Mouse (Mus musculus): ENCODE measurements around the gene Sgpp1. TPM values are rescaled to one million over a fixed set of nuclear protein-coding genes. Genes with fewer than 3 reads are reported as not detected.

Gene Sgpp1
- total RNA-seq (2014; fragmentation: Nextera tagmentation) (46.1 and 58.9 TPM in 2 replicates), total RNA-seq (2017) (78.3 and 96.8 TPM in 2 replicates)

DNA sequence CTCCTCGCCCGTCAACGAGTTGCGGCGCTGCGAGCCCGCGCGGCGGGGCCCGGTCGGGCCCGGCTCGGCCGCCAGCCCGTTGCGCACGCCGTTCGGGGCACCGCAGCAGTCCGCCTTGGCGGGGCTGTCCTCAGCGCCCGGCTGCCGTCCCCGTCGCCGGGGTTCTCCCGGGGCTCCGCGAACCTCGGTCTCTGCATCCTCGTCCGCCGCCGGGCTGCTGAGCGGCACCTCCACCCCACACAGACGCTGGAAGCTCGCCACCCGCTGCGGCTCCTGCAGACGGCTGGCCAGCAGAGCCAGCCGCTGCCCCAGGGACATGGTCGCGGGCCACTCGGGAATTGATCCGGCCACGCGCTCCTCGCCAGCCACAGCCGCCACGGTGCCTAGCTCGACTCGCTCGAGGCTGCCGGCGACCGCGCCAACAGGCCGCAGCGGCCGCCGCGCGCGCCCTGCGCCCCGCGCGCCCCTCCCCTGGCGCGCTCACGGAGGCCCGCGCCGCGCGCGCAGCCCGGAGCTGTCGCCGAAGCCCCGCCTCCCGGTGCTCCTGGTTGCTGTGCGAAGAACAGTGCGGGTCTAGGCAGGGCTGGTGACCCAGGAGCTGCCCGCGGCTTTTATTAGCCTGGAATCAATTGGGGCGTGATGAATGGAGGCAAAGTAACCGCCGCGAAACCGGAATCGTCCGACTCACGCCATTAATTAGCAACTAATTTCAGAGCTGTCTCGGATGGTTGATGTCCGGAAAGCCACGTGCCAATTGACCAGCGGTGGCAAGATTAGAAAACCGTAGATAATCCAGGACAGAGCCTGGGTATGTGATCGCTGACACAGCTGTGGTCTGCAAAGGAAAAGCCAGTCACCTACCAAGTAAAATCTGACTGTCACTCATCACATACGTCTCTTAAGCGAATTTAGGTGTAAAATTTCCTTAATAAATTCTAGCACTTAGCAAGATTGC, at the start of gene Sgpp1:
Gene Sgpp1, minus strand, starts transcription at position 484 of the 955 bp plus-strand sequence.
- ATAC-seq (replicated peaks; ENCODE audit: low FRiP score, low TSS enrichment, poor library complexity, severe bottlenecking) = peak; percentile 81

DNA sequence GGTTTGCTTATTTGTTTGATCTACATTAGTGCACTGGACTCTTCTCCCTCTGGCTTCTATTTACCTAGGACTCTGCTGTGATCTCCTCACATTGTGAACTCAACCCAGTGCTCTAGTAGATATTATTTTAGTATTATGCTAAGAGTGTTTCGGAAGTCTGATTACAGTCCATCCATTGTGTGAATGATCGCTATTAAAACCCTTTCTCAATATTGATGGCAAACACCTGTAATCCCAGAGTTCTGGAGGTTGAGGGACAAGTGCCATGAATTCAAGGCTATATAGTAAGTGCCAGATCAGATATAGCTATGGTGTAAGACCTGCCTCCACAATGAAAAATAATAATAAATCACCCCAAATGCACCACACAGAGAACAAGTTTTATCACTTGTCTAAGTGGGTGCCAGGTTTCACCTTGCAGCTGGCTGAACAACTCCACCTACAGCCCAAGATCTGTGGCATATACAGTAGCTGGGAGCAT, 48.8 kb upstream of the Sgpp1 start:
- ATAC-seq (replicated peaks; ENCODE audit: low FRiP score, low TSS enrichment, poor library complexity, severe bottlenecking) = no peak

DNA sequence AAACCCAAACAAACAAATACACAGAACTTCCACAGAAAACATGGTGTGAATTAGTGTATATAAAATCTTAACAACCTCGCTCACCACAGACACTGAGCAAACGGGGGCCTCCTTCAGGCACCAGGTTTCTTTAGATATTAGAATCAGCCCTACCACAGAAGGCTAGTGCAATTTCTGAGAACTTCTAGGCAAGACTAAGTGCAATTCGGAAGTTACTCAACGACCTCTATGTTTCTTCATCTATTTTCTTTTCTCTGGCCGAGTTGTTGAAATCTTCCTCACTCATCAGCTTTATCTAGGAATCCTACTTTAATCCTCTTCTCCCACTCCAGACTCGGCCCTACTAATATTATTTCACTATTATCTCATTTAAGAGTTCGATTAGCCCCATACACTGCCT, 46.5 kb upstream of the Sgpp1 start:
- ATAC-seq (replicated peaks; ENCODE audit: low FRiP score, low TSS enrichment, poor library complexity, severe bottlenecking) = no peak

DNA sequence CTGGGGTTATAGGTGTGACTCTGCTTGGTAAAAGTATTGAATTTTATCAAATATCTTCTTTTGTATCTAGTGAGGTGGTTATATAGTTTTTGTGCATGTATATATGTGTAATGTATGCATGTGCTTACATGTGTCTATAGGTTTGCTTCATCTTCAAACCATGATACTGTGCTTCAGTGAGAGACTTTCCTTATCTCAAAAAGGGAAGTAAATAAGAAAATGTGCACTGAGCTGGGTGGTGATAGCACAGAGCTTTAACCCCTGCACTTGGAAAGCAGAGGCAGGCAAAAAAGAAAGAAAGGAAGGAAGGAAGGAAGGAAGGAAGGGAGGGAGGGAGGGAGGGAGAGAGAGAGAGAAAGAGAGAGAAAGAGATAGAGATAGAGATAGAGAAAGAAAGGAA, 45.9 kb upstream of the Sgpp1 start:
- no peak for ATAC-seq (replicated peaks; ENCODE audit: low FRiP score, low TSS enrichment, poor library complexity, severe bottlenecking)

DNA sequence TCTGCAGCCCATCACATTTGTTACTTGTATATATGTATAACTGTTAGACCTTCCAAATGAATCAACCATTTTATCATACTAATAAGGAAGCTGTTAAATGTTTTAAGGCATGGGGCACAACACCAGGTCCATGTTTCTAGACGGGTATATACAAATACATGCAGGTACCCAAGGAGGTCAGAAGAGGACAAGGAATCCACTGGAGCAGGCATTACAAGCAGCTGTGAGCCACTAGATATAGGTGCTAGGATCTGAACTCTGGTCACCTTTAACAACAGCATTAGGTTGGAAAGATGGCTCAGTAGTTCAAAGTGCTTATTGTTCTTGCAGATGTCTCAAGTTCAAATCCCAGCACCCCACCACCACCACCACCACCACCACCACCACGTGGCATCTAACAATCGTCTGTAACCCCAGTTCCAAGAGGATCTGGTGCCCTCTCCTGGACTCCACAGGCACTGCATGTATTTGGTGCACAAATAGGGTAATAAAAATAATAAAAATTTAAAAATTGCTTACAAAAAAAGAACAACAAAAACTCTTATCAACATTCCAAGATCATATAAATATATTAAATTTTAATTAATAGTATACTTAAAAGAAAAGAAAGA, 37.0 kb upstream of the Sgpp1 start:
- peak; percentile 77 for ATAC-seq (replicated peaks; ENCODE audit: low FRiP score, low TSS enrichment, poor library complexity, severe bottlenecking)

DNA sequence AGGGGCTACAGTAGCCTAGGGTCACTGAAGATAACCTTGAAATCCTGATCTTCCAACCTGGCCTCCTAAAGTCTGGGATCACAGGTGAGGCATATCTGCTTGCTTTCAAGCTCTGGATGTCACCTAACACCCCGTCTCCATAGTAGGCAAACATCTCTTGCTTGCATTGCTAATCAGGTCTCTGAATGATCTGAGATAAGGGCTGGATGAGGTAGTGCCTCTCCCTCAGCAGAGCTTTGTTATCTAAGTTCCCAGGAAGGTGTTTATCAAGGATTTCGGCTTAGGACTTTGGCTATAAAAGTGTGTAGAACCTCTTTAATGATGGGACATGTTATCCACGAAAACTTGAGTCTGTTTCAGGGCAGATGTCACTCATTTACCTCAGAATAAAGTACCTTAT, 35.9 kb upstream of the Sgpp1 start:
- peak; percentile 73 for ATAC-seq (replicated peaks; ENCODE audit: low FRiP score, low TSS enrichment, poor library complexity, severe bottlenecking)

DNA sequence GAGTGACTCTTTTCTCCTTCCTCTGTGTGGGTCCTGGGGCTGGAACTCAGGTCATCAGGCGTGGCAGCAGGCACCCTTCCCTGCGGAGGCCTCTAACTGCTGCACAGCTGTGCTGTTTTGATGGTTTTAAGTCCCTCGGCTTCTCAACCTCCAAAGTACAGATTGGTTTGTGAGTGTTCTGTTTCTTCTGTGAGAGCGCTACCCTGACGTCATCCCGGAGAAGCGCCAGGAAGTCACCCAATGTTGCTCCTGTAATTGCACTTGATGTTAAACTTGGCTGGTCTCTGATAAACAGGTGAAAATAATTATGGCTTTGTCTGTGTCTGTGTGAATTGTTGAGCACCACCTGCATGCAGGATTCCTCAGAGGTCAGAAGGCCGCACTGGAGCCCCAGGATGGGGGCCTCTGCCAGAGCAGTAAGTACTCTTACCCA, 31.4 kb upstream of the Sgpp1 start:
- no peak for ATAC-seq (replicated peaks; ENCODE audit: low FRiP score, low TSS enrichment, poor library complexity, severe bottlenecking)

DNA sequence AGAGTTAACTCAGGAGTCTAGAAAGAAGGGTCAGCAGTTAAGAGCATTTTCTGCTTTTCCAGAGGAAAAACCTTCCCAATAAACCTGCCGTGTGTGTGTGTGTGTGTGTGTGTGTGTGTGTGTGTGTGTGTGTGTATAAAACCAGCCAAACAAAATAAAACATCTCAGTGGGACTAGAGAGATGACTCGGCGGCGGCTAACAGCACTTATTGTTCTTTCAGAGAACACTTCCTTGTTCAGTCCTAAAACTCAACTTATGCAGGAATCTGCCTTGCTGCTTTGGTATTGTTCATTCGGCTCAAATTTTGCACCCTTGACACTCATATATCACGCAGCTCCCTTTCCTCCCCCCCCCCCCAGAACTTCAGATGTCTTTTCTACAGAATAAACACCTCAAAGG, 30.9 kb upstream of the Sgpp1 start:
- no peak for ATAC-seq (replicated peaks; ENCODE audit: low FRiP score, low TSS enrichment, poor library complexity, severe bottlenecking)

DNA sequence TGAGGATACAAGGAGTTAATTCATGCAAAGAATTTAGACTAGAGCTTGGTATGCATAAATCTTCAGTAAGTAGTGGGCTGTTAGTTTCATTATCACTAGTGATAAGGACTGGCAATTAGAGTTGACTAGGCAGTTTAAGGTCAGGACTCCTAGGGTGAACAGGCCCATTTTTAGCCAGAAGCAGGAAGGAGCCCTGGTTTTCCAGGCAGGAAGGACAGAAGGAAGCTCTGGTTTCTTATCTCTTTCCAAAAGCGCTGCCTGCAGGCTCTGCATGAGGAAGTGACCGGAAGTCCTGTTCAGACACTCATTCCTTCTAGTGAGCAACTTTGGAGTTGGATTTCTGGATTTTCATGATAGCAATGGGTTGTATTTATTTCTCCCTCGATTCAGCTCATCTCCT, 30.2 kb upstream of the Sgpp1 start:
- ATAC-seq (replicated peaks; ENCODE audit: low FRiP score, low TSS enrichment, poor library complexity, severe bottlenecking) = no peak

DNA sequence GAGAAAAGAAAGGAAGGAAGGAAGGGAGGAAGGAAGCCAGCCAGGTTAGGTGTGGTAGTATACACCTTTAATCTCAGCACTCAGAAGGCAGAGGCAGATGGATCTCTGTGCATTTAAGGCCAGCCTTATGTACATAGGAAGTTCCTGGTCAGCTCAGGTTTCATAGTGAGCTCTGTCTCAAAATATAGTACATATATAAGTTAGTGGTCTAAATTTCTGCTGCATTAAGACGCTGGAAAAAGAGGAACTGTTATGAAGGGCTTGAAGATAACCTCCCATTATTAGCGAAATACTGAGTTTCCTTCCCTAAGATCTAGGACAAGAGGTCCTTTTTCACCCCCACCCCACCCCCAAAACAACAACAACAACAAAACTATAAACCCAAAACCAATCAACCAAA, 20.9 kb upstream of the Sgpp1 start:
- ATAC-seq (replicated peaks; ENCODE audit: low FRiP score, low TSS enrichment, poor library complexity, severe bottlenecking) = no peak

DNA sequence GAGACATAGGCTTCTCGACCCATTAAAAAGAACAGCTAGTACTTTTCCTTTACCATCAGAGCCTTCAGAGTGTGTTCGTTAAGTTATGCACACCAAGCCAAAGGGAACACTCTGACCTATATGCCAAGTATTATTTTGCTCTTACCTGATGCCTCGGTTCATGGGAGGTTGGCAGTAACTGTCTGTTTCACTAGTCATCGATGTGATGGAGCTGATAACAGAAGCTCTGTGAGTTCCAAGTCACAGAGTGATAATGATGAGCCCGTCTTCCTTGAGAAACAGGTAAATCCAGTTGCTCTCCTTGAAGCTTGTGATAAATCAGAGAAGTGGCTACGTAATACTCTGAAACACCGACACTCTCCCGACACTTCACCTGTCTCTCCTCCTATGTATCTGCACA, 18.2 kb upstream of the Sgpp1 start:
- no peak for ATAC-seq (replicated peaks; ENCODE audit: low FRiP score, low TSS enrichment, poor library complexity, severe bottlenecking)

DNA sequence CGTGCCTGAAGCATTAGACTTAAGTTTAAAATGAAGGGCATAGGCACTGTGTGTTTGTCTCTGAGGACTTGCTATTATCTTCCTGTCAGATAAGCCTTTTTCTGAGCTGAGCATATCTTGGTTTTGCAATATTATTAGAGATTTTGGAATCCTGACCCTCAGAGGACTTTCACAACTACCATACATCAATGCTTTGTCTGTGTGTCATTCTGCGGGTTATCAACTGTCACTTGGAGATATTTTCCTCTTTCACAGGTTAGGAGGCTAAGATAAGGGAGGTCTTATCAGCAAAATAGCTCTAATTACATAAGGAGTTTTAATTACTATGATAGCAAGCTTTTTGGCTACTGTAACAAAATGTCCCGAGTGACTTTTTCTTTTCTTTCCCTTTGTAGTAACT, 16.5 kb upstream of the Sgpp1 start:
- no peak; the same call in 1 of the 2 replicates for ATAC-seq (replicated peaks; ENCODE audit: low FRiP score, low TSS enrichment, poor library complexity, severe bottlenecking)

DNA sequence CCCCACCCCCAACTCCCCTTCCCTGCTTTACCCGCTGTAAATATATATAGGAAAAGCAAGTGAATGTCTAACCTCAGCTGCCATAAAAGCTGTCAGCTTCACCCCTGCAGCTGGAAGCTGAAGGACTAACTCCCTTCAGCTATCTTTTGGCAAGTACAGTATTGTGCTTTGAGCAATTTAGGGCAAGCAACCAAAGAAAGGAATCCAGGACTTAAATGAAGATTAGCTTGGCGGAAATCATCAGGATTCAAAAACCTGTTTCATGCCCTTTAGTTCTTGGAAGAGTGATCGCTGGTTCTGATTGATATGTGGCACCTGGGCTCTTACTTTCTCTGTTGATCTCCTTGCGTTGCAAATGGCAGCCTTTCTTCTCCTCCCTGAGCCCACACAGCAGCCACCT, 13.0 kb upstream of the Sgpp1 start:
- ATAC-seq (replicated peaks; ENCODE audit: low FRiP score, low TSS enrichment, poor library complexity, severe bottlenecking) = no peak

DNA sequence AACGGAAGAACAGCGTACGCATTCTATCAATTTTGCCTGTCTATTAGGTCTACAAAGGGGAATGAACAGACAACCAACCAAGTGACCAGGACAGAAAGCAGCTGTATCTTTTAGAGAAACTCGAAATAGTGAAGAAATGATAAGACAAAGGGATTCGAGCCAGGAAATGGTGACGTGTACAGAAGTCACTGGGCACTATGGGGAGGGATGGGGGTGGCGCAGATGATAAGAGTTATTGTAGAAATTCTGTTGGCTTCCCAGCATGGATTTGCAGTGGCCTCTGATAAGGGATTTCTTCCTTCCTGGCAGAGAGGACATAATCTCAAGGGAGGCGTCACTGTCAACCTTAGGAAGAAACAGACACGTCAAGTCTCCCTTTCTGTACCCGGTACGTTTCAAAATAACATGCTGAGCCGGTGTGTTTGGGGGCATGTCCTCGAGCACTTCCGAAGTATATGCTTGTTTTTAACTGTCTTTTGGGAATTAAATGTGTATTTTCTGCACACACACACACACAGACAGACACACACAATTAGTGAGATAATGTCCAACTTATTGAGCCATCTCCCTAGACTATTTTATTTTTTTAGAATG, 10.3 kb upstream of the Sgpp1 start:
- peak; percentile 94 for ATAC-seq (replicated peaks; ENCODE audit: low FRiP score, low TSS enrichment, poor library complexity, severe bottlenecking)

DNA sequence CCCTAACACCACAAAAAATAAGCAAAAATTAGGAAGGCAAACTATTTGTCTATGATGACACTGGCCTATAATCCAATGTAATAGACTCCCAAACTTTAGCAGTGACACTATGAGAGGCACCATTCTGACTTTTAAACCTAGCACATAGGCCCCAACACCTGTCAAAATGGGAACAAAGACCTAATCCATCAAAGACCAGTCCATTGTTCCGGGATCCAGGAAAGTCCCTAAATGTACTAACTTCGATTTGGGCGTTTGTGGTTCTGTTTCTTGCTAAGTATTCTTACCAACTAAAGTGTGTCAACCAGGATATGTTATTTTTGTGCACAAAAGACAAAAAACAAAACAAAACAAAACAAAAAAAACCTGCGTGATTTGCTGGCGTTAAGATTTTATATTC, 6.6 kb upstream of the Sgpp1 start:
- ATAC-seq (replicated peaks; ENCODE audit: low FRiP score, low TSS enrichment, poor library complexity, severe bottlenecking) = no peak

DNA sequence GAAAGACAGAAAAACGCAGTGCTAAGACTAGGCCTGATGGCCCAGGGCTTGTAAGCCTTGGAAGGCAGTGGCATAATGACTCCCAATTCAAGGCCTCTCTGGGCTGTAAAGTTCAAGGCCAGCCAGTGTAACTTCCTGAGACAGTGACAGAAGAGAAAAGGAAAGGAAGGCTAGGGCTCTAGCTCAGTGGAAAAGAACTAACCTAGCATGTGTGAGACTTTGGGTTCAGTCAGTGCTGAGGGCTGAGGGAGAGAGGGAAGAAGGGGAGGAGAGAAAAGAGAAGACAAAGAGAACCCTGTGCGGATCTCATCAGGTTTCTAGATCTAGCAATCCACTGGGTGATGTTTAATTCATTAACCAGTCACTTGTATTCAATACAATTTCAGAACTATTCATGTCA, 5.7 kb upstream of the Sgpp1 start:
- no peak for ATAC-seq (replicated peaks; ENCODE audit: low FRiP score, low TSS enrichment, poor library complexity, severe bottlenecking)

DNA sequence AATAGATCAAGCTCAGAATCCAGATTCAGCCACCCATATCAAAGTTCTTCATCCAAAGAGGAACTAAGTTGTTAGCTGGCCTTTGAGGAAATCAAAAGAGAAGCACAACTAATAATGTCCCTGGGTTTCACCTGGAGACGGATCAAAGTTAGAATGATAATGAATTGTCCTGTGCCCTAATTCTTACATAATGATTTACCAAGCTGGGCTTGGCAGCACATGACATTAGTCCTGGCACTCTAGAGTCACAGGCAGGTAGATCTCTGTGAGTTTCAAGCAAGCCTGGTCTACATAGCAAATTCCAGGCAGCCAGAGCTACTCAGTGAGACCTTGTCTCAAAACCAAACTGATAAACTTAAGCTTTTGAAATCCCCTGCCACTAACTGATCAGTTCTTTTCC, 4.9 kb upstream of the Sgpp1 start:
- no peak for ATAC-seq (replicated peaks; ENCODE audit: low FRiP score, low TSS enrichment, poor library complexity, severe bottlenecking)

DNA sequence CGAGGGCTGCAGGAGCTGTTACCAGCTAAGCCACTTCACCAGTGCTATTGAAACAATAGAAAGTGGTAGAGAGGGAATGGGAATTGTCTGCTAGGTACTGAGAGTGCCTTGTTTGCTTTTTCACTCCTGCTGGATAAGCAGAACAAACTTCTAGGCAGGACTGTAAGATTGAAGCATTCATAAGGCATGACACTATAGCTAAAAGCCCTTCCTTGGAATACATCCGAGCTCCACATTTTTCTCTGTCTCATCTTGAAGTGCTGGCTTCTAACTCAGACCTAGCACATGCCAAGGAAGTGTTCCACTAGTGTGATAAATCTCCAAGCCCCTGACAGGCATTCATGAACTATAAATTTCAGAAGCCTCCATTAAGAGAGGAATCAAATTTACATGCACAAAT, 4.1 kb upstream of the Sgpp1 start:
- no peak for ATAC-seq (replicated peaks; ENCODE audit: low FRiP score, low TSS enrichment, poor library complexity, severe bottlenecking)

DNA sequence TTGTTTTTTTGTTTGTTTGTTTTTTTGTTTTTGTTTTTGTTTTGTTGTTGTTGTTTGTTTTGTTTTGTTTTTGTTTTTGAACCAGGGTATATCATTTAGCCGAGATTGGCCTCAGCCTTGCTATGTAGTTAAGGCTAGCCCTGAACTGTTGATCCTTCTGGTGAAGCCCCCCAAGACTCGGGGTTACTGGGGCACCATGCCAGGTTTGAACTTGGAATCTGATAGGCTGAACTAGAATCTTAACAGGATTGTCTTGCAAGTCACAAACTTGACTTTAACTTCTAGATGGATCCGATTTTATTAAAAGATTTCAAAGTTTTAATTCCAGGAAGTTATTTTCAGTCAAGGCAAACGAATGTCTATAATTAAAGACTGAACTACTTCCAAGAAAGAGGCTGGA, 767 bp upstream of the Sgpp1 start:
- no peak for ATAC-seq (replicated peaks; ENCODE audit: low FRiP score, low TSS enrichment, poor library complexity, severe bottlenecking)

DNA sequence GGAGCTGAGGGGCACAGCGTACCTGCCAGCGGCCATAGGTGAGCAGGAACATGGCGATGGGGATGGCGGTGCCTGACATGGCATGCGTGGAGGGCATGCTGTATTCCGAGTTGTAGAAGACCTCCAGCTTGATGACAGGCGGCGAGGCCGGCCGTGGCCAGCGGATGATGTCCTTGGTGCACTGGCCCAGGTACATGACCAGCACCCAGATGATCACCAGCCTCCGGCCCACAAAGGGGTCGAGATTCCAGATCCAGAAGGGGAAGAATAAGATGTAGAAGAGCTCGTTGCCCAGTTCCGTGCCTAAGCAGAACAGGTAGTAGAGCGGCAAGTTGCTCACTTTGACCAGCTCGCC, 661 bp downstream of the Sgpp1 start:
- ATAC-seq (replicated peaks; ENCODE audit: low FRiP score, low TSS enrichment, poor library complexity, severe bottlenecking) = peak; percentile 34; the same call in 1 of the 2 replicates

Measured in megakaryocyte-erythroid progenitor cell, adult 5-6 weeks (primary cell).